In genomic region chr1:87658485-87658884, GRCm38 (mm10) we compare ENCODE assay signal across 16 mouse cellular contexts. TPM values are rescaled to one million over a fixed set of nuclear protein-coding genes. Genes with fewer than 3 reads are reported as not detected.
A peak's percentile ranks its signal among the peaks of the same experiment; 100 is the strongest.
DNase-seq lines count a peak whose midpoint lies in the region; TF ChIP-seq lines count a peak whose summit lies in the region.
"Had no signal": no experiment of that assay in that cellular context is flagged by ENCODE, and none has a peak within 500 bp of the region (broad histone marks: within the 10 kb centered on the region; RNA-seq: fewer than 3 reads in every experiment).

No protein-coding gene starts in this region.

- H3K27ac ChIP-seq in left cerebral cortex, adult 2 months = peak overlapping the region; percentile 70
- H3K27ac ChIP-seq in CH12.LX (ENCODE audit: insufficient read depth, low read depth) (peak overlapping the region; percentile 77), macrophage (peak overlapping the region; percentile 93)
- H3K27ac ChIP-seq in cortical plate, adult 2 months (ENCODE audit: insufficient read depth, low read length) = peak overlapping the region; percentile 78; the same call in 1 of the 2 replicates
- H3K27ac ChIP-seq: embryonic facial prominence, embryonic 12.5 days; hindbrain, embryonic 14.5 days; lung, embryonic 15.5 days; neural tube, embryonic 13.5 days had no signal

- 27% methylated on average over 2 of the region's 2 CpGs for WGBS in macrophage (ENCODE audit: missing documents)

- no peak overlapping the region for H3K4me3 ChIP-seq in left cerebral cortex, adult 2 months
- H3K4me3 ChIP-seq in CH12.LX (replicated peaks in 1 of 3; ENCODE audit: low read depth in 2 of 3, low read length in 2 of 3, poor library complexity in 1 of 3) (no peak overlapping the region), macrophage (ENCODE audit: inconsistent target) (no peak overlapping the region)
- no peak overlapping the region for H3K4me3 ChIP-seq in cortical plate, adult 2 months (ENCODE audit: insufficient read depth, low read length)
- H3K4me3 ChIP-seq: embryonic facial prominence, embryonic 12.5 days; lung, embryonic 15.5 days; neural tube, embryonic 13.5 days had no signal

- dilution Hi-C loops in CH12.LX (cut with MboI; ENCODE audit: extremely low pct_ligation_motif_present, extremely low pct_unique_long_range_greater_than_20kb, low sequenced_read_pairs) = no loop called here

- TF ChIP-seq EP300 in CH12.LX (IDR thresholded peaks at IDR 0.05; ENCODE audit: low read length) = no peak

- H3K4me2 ChIP-seq in CH12.LX (ENCODE audit: insufficient read depth, low read depth, poor library complexity, severe bottlenecking) = peak overlapping the region; percentile 55
- H3K4me2 ChIP-seq: embryonic facial prominence, embryonic 12.5 days; hindbrain, embryonic 14.5 days; lung, embryonic 15.5 days; neural tube, embryonic 13.5 days had no signal

- TF ChIP-seq POLR2A in CH12.LX (IDR thresholded peaks at IDR 0.05; ENCODE audit: low read depth, low read length) = no peak
- no peak for TF ChIP-seq POLR2A in cortical plate, adult 2 months (IDR thresholded peaks at IDR 0.05; ENCODE audit: extremely low read depth, insufficient read depth, low read length)

- no peak for TF ChIP-seq RAD21 in CH12.LX (IDR thresholded peaks at IDR 0.05; ENCODE audit: low read depth, low read length)

- no peak for TF ChIP-seq CTCF in left cerebral cortex, adult 2 months (IDR thresholded peaks at IDR 0.05)
- no peak for TF ChIP-seq CTCF in CH12.LX (conservative IDR thresholded peaks at IDR 0.05 in 1 of 2, IDR thresholded peaks at IDR 0.05 in 1 of 2; ENCODE audit: low read depth in 2 of 2, low read length in 2 of 2)
- no peak for TF ChIP-seq CTCF in cortical plate, adult 2 months (IDR thresholded peaks at IDR 0.05; ENCODE audit: extremely low read depth, insufficient read depth, low read length)

- H3K36me3 ChIP-seq in CH12.LX (replicated peaks in 1 of 2; ENCODE audit: control insufficient read depth in 1 of 2, insufficient read depth in 1 of 2, low read length in 1 of 2) (peaks cover 17 to 58% of the 10 kb centered on the region in 2 experiments), macrophage (ENCODE audit: inconsistent target) (peaks cover 26% of the 10 kb centered on the region; the same call in 1 of the 2 replicates)
- H3K36me3 ChIP-seq: embryonic facial prominence, embryonic 12.5 days; lung, embryonic 15.5 days; neural tube, embryonic 13.5 days had no signal

- DNase-seq in left cerebral cortex, adult 2 months (ENCODE audit: extremely low spot score in 1 of 2, low spot score in 2 of 2) = no peak
- DNase-seq in left cerebral cortex, postnatal 14 days (ENCODE audit: low spot score in 2 of 2) = no peak
- DNase-seq in CH12.LX (ENCODE audit: extremely low read depth) = no peak
- DNase-seq in urinary bladder, postnatal 4 days (ENCODE audit: low spot score in 2 of 2) = no peak
- no peak for DNase-seq in cerebellum, postnatal 4 days (ENCODE audit: low spot score in 2 of 2)
- DNase-seq: adrenal gland, postnatal 25 days; cerebellum, adult 8-10 months; thymus, adult 18-20 months; thymus, postnatal 4 days had no signal

- in situ Hi-C loops in CH12.LX (cut with MboI; ENCODE audit: low pct_ligation_motif_present, low pct_unique_long_range_greater_than_20kb, low sequenced_read_pairs) = no loop called here

- peaks cover 70% of the 10 kb centered on the region for H3K79me2 ChIP-seq in CH12.LX (replicated peaks; ENCODE audit: control insufficient read depth, extremely low read depth, insufficient read depth, poor library complexity, severe bottlenecking)
- peaks cover 94% of the 10 kb centered on the region for H3K79me2 ChIP-seq in macrophage (ENCODE audit: inconsistent target)

- intact Hi-C loops in left cerebral cortex, adult 2 months (cut with DNase I) = loop anchor here (2.0 kb wide), 1 partner anchor 52 kb away; no protein-coding TSS in a partner anchor
- intact Hi-C loops in left cerebral cortex, postnatal 14 days (cut with DNase I) = no loop called here

- H3K27me3 ChIP-seq in CH12.LX (replicated peaks) = no peaks in the 10 kb centered on the region
- H3K27me3 ChIP-seq: embryonic facial prominence, embryonic 12.5 days; lung, embryonic 15.5 days; neural tube, embryonic 13.5 days; Patski had no signal

- H3K9me3 ChIP-seq in CH12.LX (replicated peaks; ENCODE audit: low read length) = peaks cover 20% of the 10 kb centered on the region
- H3K9me3 ChIP-seq: embryonic facial prominence, embryonic 12.5 days; lung, embryonic 15.5 days; neural tube, embryonic 13.5 days had no signal

- H3K9ac ChIP-seq in CH12.LX (ENCODE audit: insufficient read depth, low read depth) = no peak overlapping the region
- H3K9ac ChIP-seq: embryonic facial prominence, embryonic 12.5 days; hindbrain, embryonic 14.5 days; lung, embryonic 15.5 days; neural tube, embryonic 13.5 days had no signal

- H3K4me1 ChIP-seq in CH12.LX (ENCODE audit: control insufficient read depth in 1 of 2, insufficient read depth in 2 of 2) = peaks cover 35 to 76% of the 10 kb centered on the region in 2 experiments
- peaks cover 3% of the 10 kb centered on the region for H3K4me1 ChIP-seq in cortical plate, adult 2 months (ENCODE audit: control insufficient read depth, insufficient read depth, low read length)
- H3K4me1 ChIP-seq: embryonic facial prominence, embryonic 12.5 days; lung, embryonic 15.5 days had no signal

TF ChIP-seq in CH12.LX, 34 proteins besides CTCF, POLR2A, EP300 and RAD21:
- TF ChIP-seq NELFE (IDR thresholded peaks at IDR 0.05; ENCODE audit: low read depth, low read length) (no peak), NRF1 (IDR thresholded peaks at IDR 0.05; ENCODE audit: low read depth, low read length) (no peak), TBP (conservative IDR thresholded peaks at IDR 0.05; ENCODE audit: low read depth, low read length) (no peak), UBTF (IDR thresholded peaks at IDR 0.05; ENCODE audit: low read depth, low read length) (no peak), USF2 (conservative IDR thresholded peaks at IDR 0.05; ENCODE audit: low read depth, low read length) (no peak), MXI1 (IDR thresholded peaks at IDR 0.05; ENCODE audit: low read depth, low read length) (no peak), POLR2AphosphoS2 (IDR thresholded peaks at IDR 0.05; ENCODE audit: low read depth, low read length) (no peak), USF1 (IDR thresholded peaks at IDR 0.05; ENCODE audit: low read depth, low read length) (no peak), MYC (IDR thresholded peaks at IDR 0.05; ENCODE audit: low read depth, low read length) (no peak), SIN3A (IDR thresholded peaks at IDR 0.05; ENCODE audit: low read length) (no peak), ZMIZ1 (IDR thresholded peaks at IDR 0.05; ENCODE audit: low read depth, low read length) (no peak), CHD1 (IDR thresholded peaks at IDR 0.05; ENCODE audit: low read depth, low read length) (no peak), GABPA (IDR thresholded peaks at IDR 0.05; ENCODE audit: insufficient replicate concordance, low read depth, low read length) (no peak), MEF2A (IDR thresholded peaks at IDR 0.05; ENCODE audit: borderline replicate concordance, low read depth, low read length) (no peak)

RNA-seq across cellular contexts. Expression of gene Inpp5d, which starts 38.4 kb away (rescaled TPM):
- total RNA-seq in left cerebral cortex, adult 2 months (2021) = 10 to 100 TPM; 16.7 to 20.1 TPM
- total RNA-seq in left cerebral cortex, postnatal 14 days (2021) = 10 to 100 TPM; 21.7 to 22.1 TPM
- 80.9 and 97.1 TPM in 2 replicates for total RNA-seq in CH12.LX (2012; rRNA removed)
- 106 and 112 TPM in 2 replicates for total RNA-seq in CH12.LX (2014; rRNA removed)
- 109 TPM in 2 replicates for polyA plus RNA-seq in CH12.LX (2012; ENCODE audit: insufficient read length, low read depth)
- polyA plus RNA-seq in cortical plate, adult 2 months (2012; rRNA removed) = 18.2 and 18.3 TPM in 2 replicates
- total RNA-seq in macrophage (2018; cell fraction: chromatin; rRNA removed) = 100 to 1,000 TPM in 23 of 26 experiments, 10 to 100 TPM in 3; 27.7 to 953 (median 662) TPM
- total RNA-seq in macrophage (2018; cell fraction: cytosol; rRNA removed) = 100 to 1,000 TPM in 25 of 26 experiments, 10 to 100 TPM in 1; 98.1 to 214 (median 175) TPM
- total RNA-seq in macrophage (2018; cell fraction: nucleus; rRNA removed) = 100 to 1,000 TPM in 22 of 26 experiments, 10 to 100 TPM in 4; 36.2 to 581 (median 315) TPM
- 176 to 213 TPM (median 185 TPM) in 3 replicates for polyA plus RNA-seq in macrophage (2018)
